Mouse (Mus musculus) testis, adult 2 months (tissue): ENCODE results near the gene Ston2. TPM values are rescaled to one million over a fixed set of nuclear protein-coding genes. Genes with fewer than 3 reads are reported as not detected.

Source experiments
- H3K27ac ChIP-seq: fragments of 200-500 bp; 2 replicates; pipeline ENCODE4 v1.5.1; 2012; ENCODE audit warnings: low read depth, low read length; ENCODE audit not compliant: control insufficient read depth, insufficient read depth
- H3K27me3 ChIP-seq: fragments of 200-500 bp; 2 replicates; pipeline ENCODE4 v1.6.1; 2012; ENCODE audit warnings: mild to moderate bottlenecking, low read length, moderate library complexity; ENCODE audit not compliant: control insufficient read depth, insufficient read depth
- H3K36me3 ChIP-seq: fragments of 200-500 bp; 2 replicates; pipeline ENCODE4 v1.6.1; 2012; ENCODE audit warnings: mild to moderate bottlenecking, low read length; ENCODE audit not compliant: control insufficient read depth, insufficient read depth
- H3K4me1 ChIP-seq: fragments of 200-500 bp; 2 replicates; pipeline ENCODE4 v1.6.1; 2012; ENCODE audit warnings: low read length; ENCODE audit not compliant: control insufficient read depth, insufficient read depth
- H3K4me3 ChIP-seq: fragments of 200-500 bp; 2 replicates; pipeline ENCODE4 v1.5.1; 2012; ENCODE audit warnings: low read depth, mild to moderate bottlenecking, low read length, moderate library complexity, mixed read lengths; ENCODE audit not compliant: control insufficient read depth
- CTCF ChIP-seq: fragments of 200-500 bp; IDR thresholded peaks from 2 replicates; pipeline ENCODE4 v1.5.1; 2012; ENCODE audit warnings: low read depth, mild to moderate bottlenecking, inconsistent platforms, low read length, moderate library complexity; ENCODE audit not compliant: control insufficient read depth, insufficient read depth, insufficient replicate concordance
- POLR2A ChIP-seq: fragments of 200-500 bp; IDR thresholded peaks from 2 replicates; pipeline ENCODE4 v1.6.1; 2012; ENCODE audit warnings: low read depth, mild to moderate bottlenecking, inconsistent platforms, low read length, moderate library complexity; ENCODE audit not compliant: control insufficient read depth
- polyA plus RNA-seq: library from polyadenylated mRNA; depleted of rRNA; stranded (reverse); fragments of >200 nt; gene quantifications from 2 replicates; pipeline ENCODE4 v1.2.3, GENCODE M21; 2012

Gene Ston2
- polyA plus RNA-seq, 1 experiment = 19.7 TPM

DNA sequence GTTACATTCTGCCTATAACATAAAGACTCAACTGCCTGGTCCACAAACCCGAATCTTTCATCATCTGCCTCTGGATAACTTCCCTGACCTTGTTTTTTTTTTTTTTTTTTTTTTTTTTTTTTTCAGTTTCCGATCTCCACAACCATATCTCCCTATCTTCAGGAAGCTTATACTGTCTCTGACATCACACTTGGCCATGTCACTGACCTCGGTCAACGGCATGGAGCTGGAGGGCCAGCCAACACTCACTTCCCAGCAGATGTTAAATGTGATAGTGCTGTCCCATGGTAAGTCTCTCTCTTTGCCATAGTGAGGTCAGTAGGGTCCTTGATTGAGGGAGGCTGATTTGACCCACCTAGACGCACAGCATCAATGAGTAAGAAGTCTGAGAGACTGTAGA, 11.8 kb downstream of the Ston2 start:
- H3K27me3 ChIP-seq = no peaks in the 10 kb centered on the region
- no peak for TF ChIP-seq POLR2A
- TF ChIP-seq CTCF = no peak
- no peak overlapping the region for H3K27ac ChIP-seq
- H3K4me1 ChIP-seq = peaks cover 8% of the 10 kb centered on the region
- no peaks in the 10 kb centered on the region for H3K36me3 ChIP-seq
- H3K4me3 ChIP-seq = no peak overlapping the region

- no peaks in the 10 kb centered on the region for H3K36me3 ChIP-seq
- TF ChIP-seq CTCF (no peak), POLR2A (no peak)
- no peak overlapping the region for H3K27ac ChIP-seq
- no peaks in the 10 kb centered on the region for H3K27me3 ChIP-seq
- H3K4me1 ChIP-seq = peaks cover 8% of the 10 kb centered on the region
- H3K4me3 ChIP-seq = no peak overlapping the region
Measured at GRCm38 (mm10) chr12:91774811-91775284, 13.3 kb downstream of the Ston2 start.

- Histone ChIP-seq H3K4me1 (no peaks in the 10 kb centered on the region; the same call in 1 of the 2 replicates), H3K27me3 (no peaks in the 10 kb centered on the region)
- TF ChIP-seq CTCF (no peak), POLR2A (no peak)
Measured at GRCm38 (mm10) chr12:91768871-91769270, 19.3 kb downstream of the Ston2 start.

GRCm38 (mm10) chr12:91768176-91768575, 20.0 kb downstream of the Ston2 start:
- H3K4me3 ChIP-seq = no peak overlapping the region
- TF ChIP-seq POLR2A (no peak), CTCF (no peak)
- H3K27ac ChIP-seq = no peak overlapping the region
- no peaks in the 10 kb centered on the region for H3K36me3 ChIP-seq
- H3K27me3 ChIP-seq = no peaks in the 10 kb centered on the region
- no peaks in the 10 kb centered on the region; the same call in 1 of the 2 replicates for H3K4me1 ChIP-seq

More at GRCm38 (mm10) chr12:91768871-91769270, 19.3 kb downstream of the Ston2 start:
- Histone ChIP-seq H3K27ac (no peak overlapping the region), H3K36me3 (no peaks in the 10 kb centered on the region), H3K4me3 (no peak overlapping the region)

- Histone ChIP-seq H3K4me3 (no peak overlapping the region; the same call in 1 of the 2 replicates), H3K4me1 (no peaks in the 10 kb centered on the region; the same call in 1 of the 2 replicates), H3K27ac (no peak overlapping the region), H3K36me3 (no peaks in the 10 kb centered on the region), H3K27me3 (no peaks in the 10 kb centered on the region)
- TF ChIP-seq POLR2A (no peak), CTCF (no peak)
Measured at GRCm38 (mm10) chr12:91766338-91767107, 21.7 kb downstream of the Ston2 start.

DNA sequence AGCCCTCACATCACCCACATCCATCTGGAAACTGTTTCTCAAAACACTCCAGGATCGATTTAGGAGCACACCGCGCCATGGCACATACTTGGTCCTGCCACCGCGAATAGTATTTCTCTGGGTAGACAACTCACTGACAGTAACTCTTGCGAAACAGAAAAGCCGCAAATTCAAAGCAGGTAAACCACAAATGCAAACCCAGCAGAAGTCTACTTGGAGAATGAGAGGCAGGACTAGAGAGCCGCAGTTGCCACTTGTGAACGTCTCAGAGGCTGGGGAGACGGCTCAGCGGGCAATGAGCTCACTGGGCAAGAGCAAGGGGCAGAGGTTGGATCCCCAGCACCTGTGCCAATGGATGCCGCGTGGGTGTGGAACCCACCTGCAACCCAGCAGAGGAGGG, 22.7 kb downstream of the Ston2 start:
- Histone ChIP-seq H3K4me1 (no peaks in the 10 kb centered on the region; the same call in 1 of the 2 replicates), H3K4me3 (no peak overlapping the region), H3K27ac (no peak overlapping the region), H3K27me3 (no peaks in the 10 kb centered on the region), H3K36me3 (no peaks in the 10 kb centered on the region)
- TF ChIP-seq POLR2A (no peak), CTCF (no peak)

DNA sequence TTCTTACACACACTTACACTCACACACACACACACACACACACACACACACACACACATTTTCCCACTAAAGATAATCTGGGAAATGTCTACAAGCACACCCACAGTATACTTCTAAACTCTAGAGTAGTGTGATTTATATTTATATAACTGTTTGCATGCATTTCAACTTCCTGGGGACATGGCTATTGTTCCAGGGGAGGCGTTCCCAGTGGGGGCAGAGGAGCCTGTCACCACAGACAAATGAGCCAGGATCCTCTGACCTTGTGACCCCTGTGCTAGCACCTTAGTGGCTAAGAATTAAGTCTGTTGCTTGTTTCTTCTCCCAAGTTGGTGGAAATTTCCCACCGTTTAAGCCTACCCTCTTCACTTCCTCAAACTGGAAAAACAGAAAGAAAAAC, 23.1 kb downstream of the Ston2 start:
- TF ChIP-seq POLR2A (no peak), CTCF (no peak)
- H3K36me3 ChIP-seq = no peaks in the 10 kb centered on the region
- H3K4me3 ChIP-seq = no peak overlapping the region
- H3K27ac ChIP-seq = no peak overlapping the region
- no peaks in the 10 kb centered on the region; the same call in 1 of the 2 replicates for H3K4me1 ChIP-seq
- no peaks in the 10 kb centered on the region for H3K27me3 ChIP-seq
